Mouse (Mus musculus) frontal cortex, postnatal 14 days (tissue): ENCODE data around the gene Rufy3.

Experiments used
- DNase-seq, 2 experiments: peaks; one replicate each; pipeline ENCODE4 v3.0.0; 2022; ENCODE audit warnings: low spot score in 2 of 2

Gene Rufy3

DNA sequence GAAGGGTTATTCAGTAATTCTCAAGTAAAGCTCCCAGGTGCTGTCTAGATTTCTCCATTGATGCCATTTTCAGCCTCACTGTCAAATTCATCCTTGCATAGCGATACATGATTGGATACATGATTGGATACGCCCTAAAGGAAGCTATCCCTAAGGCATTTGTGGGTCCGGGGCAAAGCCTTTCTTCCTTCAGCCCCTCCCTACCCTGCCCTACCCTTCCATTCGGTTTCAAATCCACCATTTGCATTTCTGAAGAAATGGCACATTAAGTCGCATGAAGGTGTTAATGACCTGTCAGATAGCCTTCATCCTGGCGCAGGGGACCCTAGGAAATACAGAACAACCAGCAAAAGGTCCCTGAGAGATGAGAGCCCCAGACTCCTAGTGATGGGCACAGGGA lies 120.5 kb downstream of the Rufy3 start:
- DNase-seq, result no peak

DNA sequence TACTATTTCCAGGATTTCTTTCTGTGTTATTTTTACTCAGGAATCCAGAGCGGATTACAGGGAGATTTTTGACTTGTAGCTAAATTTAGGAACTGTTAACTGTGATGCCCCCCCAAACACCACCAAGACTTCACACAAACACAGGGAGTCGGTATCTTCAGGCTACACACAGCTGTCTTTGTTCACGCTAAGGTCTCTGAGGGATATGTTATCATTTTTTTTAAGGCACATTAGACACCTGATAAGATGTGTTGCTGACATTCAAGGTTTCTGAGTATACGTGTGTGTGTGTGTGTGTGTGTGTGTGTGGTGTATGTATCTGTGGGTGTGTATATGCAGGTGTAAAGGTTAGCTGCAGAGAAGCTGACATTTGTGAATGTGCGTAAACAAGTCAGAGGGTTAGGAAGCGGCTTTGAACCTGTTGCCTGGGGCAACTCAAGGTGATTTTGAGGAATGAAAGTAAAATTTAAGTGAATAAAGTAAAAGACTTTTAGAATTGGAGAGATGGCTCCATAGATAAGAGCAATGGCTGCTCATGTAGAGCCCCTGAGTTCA lies 121.0 kb downstream of the Rufy3 start:
- no peak for DNase-seq

DNA sequence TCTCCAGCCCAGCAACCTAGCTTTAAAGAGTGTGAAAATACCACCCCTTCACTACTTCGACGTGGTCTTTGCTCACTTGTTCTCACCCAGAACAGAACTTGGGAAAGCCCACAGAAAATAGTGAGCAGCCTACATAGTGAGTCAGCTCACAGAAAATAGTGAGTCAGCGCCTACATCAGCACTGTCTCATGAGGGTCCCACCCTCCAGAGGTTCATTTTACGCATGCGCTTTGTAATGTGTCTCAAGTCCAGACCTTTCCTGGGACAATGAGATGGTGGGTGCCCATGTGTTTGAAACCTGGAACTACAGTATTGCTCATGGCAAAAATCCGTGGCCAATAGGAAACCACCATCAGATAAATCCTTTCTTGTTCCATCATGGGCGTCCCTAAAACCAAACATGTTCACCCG lies 123.2 kb downstream of the Rufy3 start:
- DNase-seq, result no peak

DNA sequence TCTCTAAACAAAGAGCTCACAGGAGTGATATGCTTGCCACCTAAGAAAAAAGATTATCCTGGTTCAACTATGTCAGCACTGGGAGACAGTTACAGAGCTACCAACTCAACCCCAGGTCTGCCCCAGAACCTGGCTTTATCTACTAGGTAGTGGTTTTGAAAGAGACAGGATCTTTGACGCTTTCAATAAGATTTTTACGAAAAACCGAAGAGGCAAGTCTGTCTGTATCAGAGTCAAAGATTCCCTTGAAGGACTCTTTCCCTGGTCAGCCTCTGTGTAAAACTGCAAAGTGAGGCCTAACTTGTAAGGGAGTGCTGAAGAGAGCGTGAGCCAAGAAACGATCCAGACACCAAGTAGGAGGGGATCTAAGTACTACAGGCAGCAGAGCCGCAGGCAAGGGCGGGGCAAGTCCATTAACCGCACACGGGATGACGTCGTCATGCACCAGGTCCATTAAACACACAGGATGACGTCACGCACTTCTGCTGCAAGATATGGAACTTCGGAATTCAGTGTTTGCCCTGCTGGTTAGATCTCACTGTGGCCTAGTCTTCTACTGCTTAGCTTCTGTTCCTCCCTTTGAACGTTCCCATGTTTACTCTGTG lies 123.8 kb downstream of the Rufy3 start:
- DNase-seq, result no peak

GRCm38 (mm10) chr5:88689279-88689938 lies 124.6 kb downstream of the Rufy3 start:
- DNase-seq, result no peak

GRCm38 (mm10) chr5:88690681-88691505 lies 126.1 kb downstream of the Rufy3 start:
- no peak for DNase-seq

DNA sequence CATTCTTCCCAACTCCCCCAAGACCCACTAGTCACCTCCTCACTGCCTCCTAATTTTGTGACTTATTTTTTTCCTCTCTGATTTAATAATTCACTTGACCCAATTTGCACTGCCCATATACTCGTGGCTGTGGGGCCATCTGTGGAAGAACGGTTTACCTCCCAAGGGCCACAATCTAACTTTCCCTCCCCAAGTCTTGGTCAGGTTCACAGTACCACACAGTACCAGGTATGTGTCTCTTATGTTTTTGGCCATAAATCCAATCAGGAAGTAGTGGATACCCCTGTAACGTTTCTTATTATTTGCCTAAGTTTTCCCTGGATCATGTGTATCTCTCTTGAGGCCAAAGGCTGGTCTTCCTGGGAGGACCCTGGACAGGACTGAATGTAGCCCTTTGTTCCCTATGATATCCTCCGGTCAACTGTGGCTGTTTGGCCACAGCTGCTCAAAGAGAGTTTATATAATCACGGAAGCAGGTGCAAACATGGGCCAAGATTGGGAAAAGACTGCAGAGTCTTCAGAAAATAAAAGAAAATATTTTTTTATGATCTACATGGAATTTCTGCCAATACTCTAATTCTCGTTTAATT lies 126.8 kb downstream of the Rufy3 start:
- DNase-seq, result no peak

DNA sequence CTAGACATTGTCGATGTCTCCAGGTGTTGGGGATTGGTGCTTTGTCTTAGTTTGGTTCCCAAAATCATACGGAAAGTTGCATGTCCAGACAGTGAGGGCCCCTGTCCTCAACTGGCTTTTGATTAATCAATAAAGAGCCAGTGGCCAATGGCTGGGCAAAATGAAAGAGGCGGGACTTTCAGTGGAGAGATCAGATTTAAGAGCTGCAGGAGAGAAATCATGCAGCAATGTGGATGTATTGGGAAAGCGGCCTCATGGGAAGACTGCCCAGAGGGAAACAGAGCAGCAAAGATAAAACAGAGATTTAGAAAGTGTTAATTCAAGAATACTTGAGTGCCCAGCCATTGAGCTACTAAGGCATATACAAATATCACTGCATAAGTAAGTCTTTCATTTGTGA lies 127.7 kb downstream of the Rufy3 start:
- no peak for DNase-seq

DNA sequence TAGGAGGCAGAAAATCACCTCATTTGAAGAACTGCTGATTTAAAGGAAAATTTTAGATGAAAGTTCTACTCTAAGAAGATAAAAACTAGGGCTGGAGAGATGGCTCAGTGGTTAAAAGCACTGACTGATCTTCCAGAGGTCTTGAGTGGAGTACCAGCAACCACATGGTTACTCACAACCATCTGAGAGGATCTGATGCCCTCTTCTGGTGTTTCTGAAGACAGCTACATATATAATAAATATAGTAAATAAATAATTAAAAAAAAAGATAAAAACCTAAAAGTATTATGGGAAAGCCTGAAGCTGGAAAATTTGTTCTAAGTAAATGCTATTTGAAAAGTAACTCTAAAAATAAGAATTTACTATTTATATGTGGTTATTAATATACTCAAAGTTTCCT lies 128.2 kb downstream of the Rufy3 start:
- DNase-seq, result no peak

DNA sequence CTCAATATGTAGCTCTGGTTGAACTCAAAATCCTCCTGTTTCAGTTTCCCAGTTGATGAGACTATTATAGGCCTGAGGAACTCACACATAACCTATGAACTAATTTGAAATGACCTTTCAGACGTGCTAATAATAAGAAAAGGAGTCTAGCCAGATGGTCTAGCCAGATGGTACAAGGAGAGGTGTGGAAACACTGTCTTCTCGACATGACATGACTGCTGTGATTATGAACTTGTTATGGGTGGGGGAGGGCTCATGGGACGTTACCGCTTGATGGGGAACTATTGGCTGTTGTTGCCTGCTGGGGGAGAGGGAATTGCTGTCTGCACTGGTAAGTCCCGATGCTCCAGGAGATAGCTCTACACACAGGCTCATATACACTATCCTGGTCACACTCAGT lies 132.5 kb downstream of the Rufy3 start:
- no peak for DNase-seq

DNA sequence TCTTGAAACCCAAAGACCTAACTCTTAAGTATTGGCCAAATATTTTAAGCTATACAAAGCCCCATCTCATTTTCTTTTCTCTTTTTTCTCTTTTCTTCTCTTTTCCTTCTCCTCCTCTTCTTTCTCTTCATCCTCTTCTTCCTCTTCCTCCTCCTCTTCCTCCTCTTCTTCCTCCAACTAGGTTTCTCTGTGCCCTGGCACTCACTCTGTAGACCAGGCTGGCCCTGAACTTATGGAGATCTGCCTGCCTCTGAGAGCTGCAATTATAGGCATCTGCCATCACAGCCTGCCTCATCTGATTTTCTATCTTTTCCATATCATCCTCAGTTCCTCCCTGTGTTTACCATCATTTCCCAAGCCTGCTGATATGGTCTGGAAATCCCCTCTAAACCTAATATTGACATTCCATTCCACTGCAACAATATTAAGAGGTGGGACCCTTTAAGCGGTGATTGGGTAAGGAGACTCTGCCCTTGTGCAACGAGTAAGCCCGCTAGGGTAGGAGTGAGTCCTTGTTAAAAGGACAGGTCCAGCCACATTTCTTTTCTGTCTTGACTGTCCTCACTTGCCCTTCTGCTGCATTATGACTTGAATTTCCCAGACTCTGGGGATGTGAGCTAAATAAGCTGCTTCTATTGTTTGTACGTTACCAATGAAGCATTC lies 134.5 kb downstream of the Rufy3 start:
- DNase-seq, result no peak
